Mouse (Mus musculus): ENCODE measurements around the gene Cplx3.

GRCm38 (mm10) chr9:57652351-57652750, 46.3 kb upstream of the Cplx3 start:
- TF ChIP-seq CTCF (IDR thresholded peaks at IDR 0.05; ENCODE audit: control insufficient read depth, insufficient read depth, low read length) (no peak), POLR2A (IDR thresholded peaks at IDR 0.05; ENCODE audit: borderline replicate concordance, control insufficient read depth, low read depth, low read length) (no peak)

Measured in bone marrow, adult 2 months (tissue).